12 mouse cellular contexts compared by ENCODE assay signal in genomic region chr14:29784506-29784905, GRCm38 (mm10).
DNase-seq lines count a peak whose midpoint lies in the region; TF ChIP-seq lines count a peak whose summit lies in the region.
"Had no signal": no experiment of that assay in that cellular context is flagged by ENCODE, and none has a peak within 500 bp of the region (broad histone marks: within the 10 kb centered on the region; RNA-seq: fewer than 3 reads in every experiment).

No protein-coding gene starts in this region.

- intact Hi-C loops in left cerebral cortex, postnatal 4 days (cut with DNase I), result no loop called here

- TF ChIP-seq POLR2A in brain, embryonic 14.5 days (IDR thresholded peaks at IDR 0.05; ENCODE audit: borderline replicate concordance, extremely low read depth, insufficient read depth, insufficient read length, poor library complexity, severe bottlenecking), result no peak

- no peak for TF ChIP-seq CTCF in brain, embryonic 14.5 days (IDR thresholded peaks at IDR 0.05; ENCODE audit: borderline replicate concordance, extremely low read depth, insufficient read depth, insufficient read length)

- peak; percentile 77 to 80 for DNase-seq in cerebellum, postnatal 14 days
- no peak for DNase-seq in cerebellum, adult 8-10 months
- DNase-seq in left cerebral cortex, postnatal 4 days, result peak; percentile 53
- no peak for DNase-seq in left cerebral cortex, adult 11 months (ENCODE audit: low spot score)
- peak; percentile 17 for DNase-seq in brain, adult 2 months (ENCODE audit: low read depth, low spot score)
- DNase-seq in brain, embryonic 14.5 days (ENCODE audit: low read depth), result peak; percentile 35
- DNase-seq in testis, postnatal 14 days (ENCODE audit: low spot score), result no peak
- DNase-seq: adrenal gland, adult 2 months; adrenal gland, postnatal 25 days; gastrocnemius, postnatal 36 days; heart, adult 18-20 months; kidney, adult 11 months had no signal

Comparison
In these comparisons a context has a peak if more than half of its experiments do, and no peak if none do; other contexts are left out.
1. DNase-seq: peak in cerebellum, postnatal 14 days (2 of 2), left cerebral cortex, postnatal 4 days (single experiment), brain, adult 2 months (single experiment) and brain, embryonic 14.5 days (single experiment); none in cerebellum, adult 8-10 months (single experiment), left cerebral cortex, adult 11 months (single experiment) and testis, postnatal 14 days (single experiment).